Mouse (Mus musculus): Measurements from ENCODE around the gene Tmie.

The Tmie gene

GRCm38 (mm10) chr9:110887388-110888303, 7.7 kb upstream of the Tmie start:
- DNase-seq, result peak in 1 of 2 experiments; percentile 51

GRCm38 (mm10) chr9:110881953-110882352, 2.0 kb upstream of the Tmie start:
- peak; percentile 55 to 83 for DNase-seq

- DNase-seq, result peak; percentile 45 to 71
These were observed 859 bp upstream of the Tmie start for GRCm38 (mm10) chr9:110880772-110881171.

GRCm38 (mm10) chr9:110879191-110879920, 557 bp downstream of the Tmie start, which contains the start of gene Als2cl:
TSS of gene Als2cl (plus strand) at chr9:110879870.
- DNase-seq, result peak; percentile 69 to 88

- peak; percentile 80 to 90 for DNase-seq
These were observed 2.0 kb downstream of the Tmie start for GRCm38 (mm10) chr9:110877888-110878287.

- peak in 1 of 2 experiments; percentile 68 for DNase-seq
These were observed 2.6 kb downstream of the Tmie start for GRCm38 (mm10) chr9:110877353-110877752.

GRCm38 (mm10) chr9:110875288-110875695, 4.6 kb downstream of the Tmie start:
- DNase-seq, result peak; percentile 50 to 82

DNA sequence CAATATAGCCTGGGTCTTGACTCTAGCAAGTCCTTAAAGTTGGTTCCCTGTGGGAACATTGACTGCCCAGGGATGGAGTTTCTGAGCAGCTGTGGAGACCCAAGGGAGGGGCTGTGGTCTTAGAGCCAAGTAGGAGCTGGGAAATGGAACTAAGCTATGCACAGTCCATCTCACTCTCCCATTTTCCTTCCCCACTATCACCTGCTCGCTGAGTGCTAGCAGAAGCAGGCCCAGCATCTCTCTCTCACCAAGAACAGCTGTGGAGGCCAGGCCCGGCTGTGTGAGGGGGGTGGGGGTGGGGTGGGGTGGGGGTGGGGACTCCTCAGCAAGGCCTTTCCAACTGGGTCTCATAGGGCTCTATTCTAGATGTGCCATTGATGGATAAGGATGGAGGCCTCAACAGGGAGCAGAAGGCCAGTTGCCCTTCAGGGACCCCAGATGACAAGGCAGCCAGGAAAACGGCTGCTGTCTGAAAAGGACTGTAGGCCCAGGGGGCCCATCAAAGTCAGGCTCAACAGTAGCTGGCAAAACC, 5.2 kb downstream of the Tmie start:
- DNase-seq, result no peak

DNA sequence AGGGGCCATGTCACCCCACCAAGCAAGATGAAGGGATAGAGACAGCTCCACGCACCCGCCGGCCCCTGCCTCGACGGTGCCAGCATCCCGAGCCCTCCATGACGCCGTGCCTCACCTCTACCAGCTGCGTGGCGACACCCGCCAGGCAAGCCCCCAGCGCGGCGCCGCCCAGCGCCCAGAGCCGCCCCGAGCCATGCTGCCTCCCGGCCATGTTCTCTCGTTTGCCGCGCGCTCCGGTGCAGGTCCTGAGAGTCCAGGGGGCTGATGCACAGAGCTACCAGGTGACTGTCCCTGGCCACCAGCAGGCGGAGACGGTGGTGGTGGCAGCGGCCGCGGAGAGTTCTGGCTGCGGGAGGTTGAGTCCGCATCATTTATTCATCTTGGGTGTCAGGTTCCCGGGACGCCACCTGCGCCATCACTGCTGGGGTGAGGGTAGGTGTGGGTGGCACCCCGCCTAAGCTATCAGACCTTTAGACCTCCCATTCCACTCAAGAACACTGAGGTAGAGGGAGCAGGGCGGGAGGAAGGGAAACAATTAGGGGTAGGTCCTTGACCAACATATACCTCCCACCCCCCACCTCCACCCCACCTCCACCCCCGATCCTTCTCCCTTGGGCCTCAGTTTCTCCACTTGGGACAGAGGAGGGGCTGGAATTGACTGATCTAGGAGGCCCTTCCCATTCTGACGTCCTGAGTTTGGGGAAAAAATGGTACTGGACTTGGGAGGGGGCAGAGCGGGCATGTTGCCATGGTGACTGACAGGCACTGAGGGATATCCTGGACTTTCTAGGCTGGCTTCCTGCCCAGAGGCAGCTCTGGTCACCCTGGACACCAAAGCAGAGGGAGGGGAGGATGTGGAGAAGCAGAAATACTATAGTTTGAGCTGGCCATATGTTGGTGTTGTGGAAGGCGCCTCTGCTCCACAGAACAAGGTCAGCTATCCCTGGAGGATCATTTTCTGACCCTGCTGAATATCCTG, 5.9 kb downstream of the Tmie start:
- peak; percentile 79 to 84 for DNase-seq

DNA sequence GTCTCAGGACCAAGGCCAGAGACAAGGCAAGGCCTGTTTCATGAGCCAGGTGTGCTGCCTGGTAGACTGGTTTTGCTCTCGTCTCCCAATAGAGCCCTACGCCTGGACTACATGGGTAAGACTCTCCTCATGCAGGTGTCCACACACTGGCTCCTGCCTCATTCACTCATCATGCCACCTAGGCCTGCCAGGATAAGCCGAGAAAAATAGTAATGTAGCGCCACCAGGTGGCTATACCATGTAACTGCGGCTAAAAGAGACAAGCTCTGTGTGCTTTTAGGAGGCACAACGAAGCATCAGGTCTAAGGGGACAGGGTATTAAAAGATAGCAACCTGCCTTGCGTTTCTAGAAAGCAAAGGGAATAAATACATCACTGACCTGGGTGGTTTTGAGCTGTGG, 8.9 kb downstream of the Tmie start:
- peak; percentile 67 for DNase-seq

- peak in 1 of 2 experiments; percentile 4 for DNase-seq
These were observed 20.8 kb downstream of the Tmie start for GRCm38 (mm10) chr9:110858967-110859596.

- DNase-seq, result peak in 1 of 2 experiments; percentile 22
These were observed 21.4 kb downstream of the Tmie start for GRCm38 (mm10) chr9:110858523-110858922.

GRCm38 (mm10) chr9:110857781-110858472, 22.0 kb downstream of the Tmie start, which contains the start of gene Prss50:
TSS of gene Prss50 (plus strand) at chr9:110857967.
- peak in 1 of 2 experiments; percentile 41 for DNase-seq

GRCm38 (mm10) chr9:110856920-110857319, 23.0 kb downstream of the Tmie start:
- DNase-seq, result peak; percentile 39 to 64

DNA sequence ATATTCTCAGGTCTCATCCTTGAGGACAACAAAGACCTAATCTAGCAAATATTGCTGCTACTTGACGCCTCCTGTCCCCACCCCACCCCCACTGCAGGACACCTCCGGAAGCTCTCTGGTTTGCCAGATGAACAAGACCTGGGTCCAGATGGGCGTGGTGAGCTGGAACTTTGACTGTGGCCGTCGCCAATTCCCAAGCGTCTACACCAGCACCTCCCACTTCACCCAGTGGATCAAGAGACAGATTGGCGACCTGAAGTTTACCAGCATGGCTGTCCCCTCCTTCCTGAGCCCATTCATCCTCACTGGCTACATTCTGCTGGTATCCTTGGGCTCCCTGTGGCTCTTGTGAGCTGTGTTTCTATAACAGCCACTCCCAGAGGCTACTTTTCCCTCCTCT, 24.0 kb downstream of the Tmie start:
- no peak for DNase-seq

- no peak for DNase-seq
These were observed 30.8 kb downstream of the Tmie start for GRCm38 (mm10) chr9:110849162-110849561.

- no peak for DNase-seq
These were observed 35.7 kb downstream of the Tmie start, which contains the start of gene Prss46 for GRCm38 (mm10) chr9:110844206-110844605. TSS of gene Prss46 (plus strand) at chr9:110844506.

DNA sequence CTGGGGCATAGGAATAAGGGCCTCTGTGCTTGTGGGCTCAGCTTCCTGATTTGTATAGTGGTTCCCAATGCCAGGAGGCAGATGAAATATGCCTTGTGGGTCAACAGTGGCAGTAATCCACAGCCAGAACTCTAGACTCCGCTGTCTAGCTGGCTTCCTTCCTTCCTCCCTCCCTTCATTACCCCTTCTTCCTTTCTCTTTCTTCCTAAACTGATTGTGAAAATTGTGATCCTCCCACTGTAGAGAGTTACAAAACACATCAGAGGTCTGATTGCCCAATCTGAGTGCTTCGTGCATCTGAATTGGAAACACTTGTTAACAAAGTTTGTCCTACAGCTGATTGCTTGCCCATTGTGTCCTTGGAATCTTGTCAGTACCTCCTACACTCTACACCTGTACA, 38.5 kb downstream of the Tmie start:
- peak in 1 of 2 experiments; percentile 29 for DNase-seq

GRCm38 (mm10) chr9:110840905-110841304, 39.0 kb downstream of the Tmie start:
- DNase-seq, result no peak

GRCm38 (mm10) chr9:110836112-110836511, 43.8 kb downstream of the Tmie start:
- DNase-seq, result peak in 1 of 2 experiments; percentile 48

DNA sequence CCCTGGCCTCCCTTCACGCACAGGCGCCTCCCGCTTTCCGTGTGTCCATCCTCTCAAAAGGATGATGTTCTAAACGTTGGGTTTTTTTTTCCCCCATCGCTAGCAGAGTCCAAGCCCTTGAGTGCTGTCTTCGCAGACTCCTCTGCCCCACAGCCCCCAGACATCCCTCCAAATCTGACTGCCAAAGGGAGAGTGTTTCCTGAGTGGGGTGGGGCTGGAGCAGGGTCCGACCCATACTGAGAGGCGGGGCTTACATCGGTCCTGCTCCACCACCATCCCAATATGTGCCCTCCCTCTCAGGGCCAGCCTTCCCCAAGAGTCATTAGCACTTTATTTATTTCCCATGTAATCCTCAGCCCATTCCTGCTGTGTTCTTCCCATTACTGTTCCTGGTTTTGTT, 45.0 kb downstream of the Tmie start:
- DNase-seq, result no peak

Measured in kidney, postnatal 25 days (tissue).